Comparison of ENCODE assay signal across 8 mouse cellular contexts in the genomic region with DNA sequence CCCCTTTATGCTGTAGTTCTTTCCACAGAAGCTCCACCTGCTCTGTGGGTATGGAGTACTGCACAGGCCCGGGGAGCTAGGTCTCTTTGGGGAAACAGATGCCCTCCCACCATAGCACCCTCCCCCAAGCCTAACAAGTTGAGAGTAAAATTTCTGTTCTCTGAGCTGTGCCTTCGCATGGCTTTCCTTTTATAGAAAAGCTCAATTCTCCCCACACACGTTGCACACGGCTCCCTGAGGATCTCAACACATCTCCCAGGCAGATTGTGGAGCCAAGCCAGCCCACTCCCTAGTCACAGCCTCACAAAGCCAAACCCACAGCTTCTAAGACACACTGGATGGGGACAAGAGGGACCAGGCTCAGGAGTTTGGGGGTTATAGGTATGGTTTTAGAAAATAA. TPM values are rescaled to one million over a fixed set of nuclear protein-coding genes. Genes with fewer than 3 reads are reported as not detected.
DNase-seq lines count a peak whose midpoint lies in the region; ATAC-seq lines count a peak whose summit lies in the region.
"Had no signal": no experiment of that assay in that cellular context is flagged by ENCODE, and none has a peak within 500 bp of the region (broad histone marks: within the 10 kb centered on the region; RNA-seq: fewer than 3 reads in every experiment).

No protein-coding gene starts in this region.

- H3K27ac ChIP-seq in embryonic facial prominence, embryonic 12.5 days, result no peak overlapping the region
- H3K27ac ChIP-seq in forebrain, embryonic 14.5 days (ENCODE audit: low read depth, low read length), result peak overlapping the region; percentile 97; the same call in 1 of the 2 replicates
- peak overlapping the region; percentile 39 for H3K27ac ChIP-seq in neural tube, embryonic 14.5 days (ENCODE audit: low read depth, low read length)

- H3K9ac ChIP-seq in embryonic facial prominence, embryonic 12.5 days, result peak overlapping the region; percentile 89; the same call in 1 of the 2 replicates
- H3K9ac ChIP-seq in forebrain, embryonic 14.5 days (ENCODE audit: low read length), result peak overlapping the region; percentile 96
- H3K9ac ChIP-seq in neural tube, embryonic 14.5 days (replicated peaks; ENCODE audit: low read depth, low read length), result peak overlapping the region; percentile 97; the same call in 1 of the 2 replicates

- H3K4me3 ChIP-seq in embryonic facial prominence, embryonic 12.5 days, result peak overlapping the region; percentile 7; the same call in 1 of the 2 replicates
- H3K4me3 ChIP-seq in forebrain, embryonic 14.5 days (ENCODE audit: low read depth, low read length), result peak overlapping the region; percentile 93
- H3K4me3 ChIP-seq in neural tube, embryonic 14.5 days (ENCODE audit: low read depth, low read length), result peak overlapping the region; percentile 87; the same call in 1 of the 2 replicates

- ATAC-seq in embryonic facial prominence, embryonic 12.5 days (ENCODE audit: insufficient number of reproducible peaks, insufficient read depth, low FRiP score, low TSS enrichment), result no peak
- ATAC-seq in forebrain, embryonic 14.5 days, result no peak
- ATAC-seq in neural tube, embryonic 14.5 days (ENCODE audit: low read depth), result no peak
- ATAC-seq in CD4-positive, CD25-positive, alpha-beta regulatory T cell, adult 4 months, result no peak

- peaks cover 58% of the 10 kb centered on the region for H3K36me3 ChIP-seq in embryonic facial prominence, embryonic 12.5 days
- peaks cover 55% of the 10 kb centered on the region for H3K36me3 ChIP-seq in forebrain, embryonic 14.5 days (ENCODE audit: control insufficient read depth, insufficient read depth, low read length)
- H3K36me3 ChIP-seq in neural tube, embryonic 14.5 days (ENCODE audit: control insufficient read depth, insufficient read depth, low read length), result peaks cover 20% of the 10 kb centered on the region

- peaks cover 28% of the 10 kb centered on the region for H3K4me1 ChIP-seq in embryonic facial prominence, embryonic 12.5 days
- peaks cover 25% of the 10 kb centered on the region for H3K4me1 ChIP-seq in forebrain, embryonic 14.5 days (ENCODE audit: control insufficient read depth, insufficient read depth, low read length)
- H3K4me1 ChIP-seq in neural tube, embryonic 14.5 days (ENCODE audit: control insufficient read depth, insufficient read depth, low read length), result peaks cover 31% of the 10 kb centered on the region

- DNase-seq in forebrain, embryonic 14.5 days (ENCODE audit: low spot score), result peak; percentile 46
- DNase-seq in layer of hippocampus, postnatal 10 days (ENCODE audit: low spot score in 2 of 2), result peak; percentile 77 to 78
- no peak for DNase-seq in thymus, postnatal 10 days (ENCODE audit: low spot score in 2 of 2)
- no peak for DNase-seq in lung, postnatal 14 days
- DNase-seq: lung, adult 18-20 months had no signal

- no peaks in the 10 kb centered on the region for H3K9me3 ChIP-seq in embryonic facial prominence, embryonic 12.5 days
- no peaks in the 10 kb centered on the region for H3K9me3 ChIP-seq in forebrain, embryonic 14.5 days (replicated peaks; ENCODE audit: control insufficient read depth, low read length)
- H3K9me3 ChIP-seq in neural tube, embryonic 14.5 days (ENCODE audit: control insufficient read depth, low read length), result no peaks in the 10 kb centered on the region

- WGBS in embryonic facial prominence, embryonic 12.5 days, result 65% methylated on average over 4 of the region's 4 CpGs
- WGBS in forebrain, embryonic 14.5 days, result 48% methylated on average over 4 of the region's 4 CpGs
- 48% methylated on average over 4 of the region's 4 CpGs for WGBS in neural tube, embryonic 14.5 days

- H3K4me2 ChIP-seq in embryonic facial prominence, embryonic 12.5 days (replicated peaks), result peak overlapping the region; percentile 58
- peak overlapping the region; percentile 74 for H3K4me2 ChIP-seq in forebrain, embryonic 14.5 days (ENCODE audit: low read length)
- H3K4me2 ChIP-seq in neural tube, embryonic 14.5 days (ENCODE audit: low read depth, low read length), result peak overlapping the region; percentile 65

- no peaks in the 10 kb centered on the region for H3K27me3 ChIP-seq in embryonic facial prominence, embryonic 12.5 days
- H3K27me3 ChIP-seq in forebrain, embryonic 14.5 days (replicated peaks; ENCODE audit: control insufficient read depth, insufficient read depth, low read length), result no peaks in the 10 kb centered on the region
- H3K27me3 ChIP-seq in neural tube, embryonic 14.5 days (ENCODE audit: control insufficient read depth, insufficient read depth, low read length), result no peaks in the 10 kb centered on the region

RNA-seq across cellular contexts. Expression of gene Ctxn1, which starts 2.2 kb away (rescaled TPM):
- 120 and 141 TPM in 2 replicates for polyA plus RNA-seq in embryonic facial prominence, embryonic 12.5 days (2016; fragmentation: Nextera tagmentation; extraction: Ambion mirVana)
- 236 and 302 TPM in 2 replicates for polyA plus RNA-seq in forebrain, embryonic 14.5 days (2014; fragmentation: Nextera tagmentation; extraction: Ambion mirVana)
- total RNA-seq in layer of hippocampus, postnatal 10 days (2021), result 100 to 1,000 TPM; 450 to 459 TPM
- polyA plus RNA-seq in neural tube, embryonic 14.5 days (2014; fragmentation: Nextera tagmentation; extraction: Ambion mirVana), result 203 and 212 TPM in 2 replicates
- polyA plus RNA-seq in CD4-positive, CD25-positive, alpha-beta regulatory T cell, adult 4 months (2017; shearing (Covaris generic)), result not detected

RNA-seq across cellular contexts. Expression of gene Snapc2, which starts 4.0 kb away (rescaled TPM):
- polyA plus RNA-seq in embryonic facial prominence, embryonic 12.5 days (2016; fragmentation: Nextera tagmentation; extraction: Ambion mirVana), result 71.3 and 71.7 TPM in 2 replicates
- polyA plus RNA-seq in forebrain, embryonic 14.5 days (2014; fragmentation: Nextera tagmentation; extraction: Ambion mirVana), result 59.9 and 81.8 TPM in 2 replicates
- total RNA-seq in layer of hippocampus, postnatal 10 days (2021), result 10 to 100 TPM; 27.1 to 31.2 TPM
- polyA plus RNA-seq in neural tube, embryonic 14.5 days (2014; fragmentation: Nextera tagmentation; extraction: Ambion mirVana), result 57.9 and 69.0 TPM in 2 replicates
- polyA plus RNA-seq in CD4-positive, CD25-positive, alpha-beta regulatory T cell, adult 4 months (2017; shearing (Covaris generic)), result 10 to 100 TPM; 12.8 TPM

RNA-seq across cellular contexts. Expression of gene Tgfbr3l, which starts 8.9 kb away (rescaled TPM):
- polyA plus RNA-seq in embryonic facial prominence, embryonic 12.5 days (2016; fragmentation: Nextera tagmentation; extraction: Ambion mirVana), result 5.8 and 6.5 TPM in 2 replicates
- polyA plus RNA-seq in forebrain, embryonic 14.5 days (2014; fragmentation: Nextera tagmentation; extraction: Ambion mirVana), result 2.1 and 2.8 TPM in 2 replicates
- 1 to 10 TPM; 8.3 to 9.8 TPM for total RNA-seq in layer of hippocampus, postnatal 10 days (2021)
- 4.2 and 6.5 TPM in 2 replicates for polyA plus RNA-seq in neural tube, embryonic 14.5 days (2014; fragmentation: Nextera tagmentation; extraction: Ambion mirVana)
- polyA plus RNA-seq in CD4-positive, CD25-positive, alpha-beta regulatory T cell, adult 4 months (2017; shearing (Covaris generic)), result 1 to 10 TPM; 7.2 to 9.6 TPM

RNA-seq across cellular contexts. Expression of gene Gm49320, which starts 18.2 kb away (rescaled TPM):
- polyA plus RNA-seq in embryonic facial prominence, embryonic 12.5 days (2016; fragmentation: Nextera tagmentation; extraction: Ambion mirVana), result 1.1 and 2.0 TPM in 2 replicates
- polyA plus RNA-seq in forebrain, embryonic 14.5 days (2014; fragmentation: Nextera tagmentation; extraction: Ambion mirVana), result 0.51 TPM in 1 of 2 replicates, not detected in the other
- under 1 TPM in 1 of 2 experiments, not detected in 1; 0.73 TPM for total RNA-seq in layer of hippocampus, postnatal 10 days (2021)
- 0.89 and 1.3 TPM in 2 replicates for polyA plus RNA-seq in neural tube, embryonic 14.5 days (2014; fragmentation: Nextera tagmentation; extraction: Ambion mirVana)
- under 1 TPM in 1 of 2 experiments, not detected in 1; 0.46 TPM for polyA plus RNA-seq in CD4-positive, CD25-positive, alpha-beta regulatory T cell, adult 4 months (2017; shearing (Covaris generic))

RNA-seq across cellular contexts. Expression of gene Map2k7, which starts 18.4 kb away (rescaled TPM):
- polyA plus RNA-seq in embryonic facial prominence, embryonic 12.5 days (2016; fragmentation: Nextera tagmentation; extraction: Ambion mirVana), result 36.1 and 40.1 TPM in 2 replicates
- polyA plus RNA-seq in forebrain, embryonic 14.5 days (2014; fragmentation: Nextera tagmentation; extraction: Ambion mirVana), result 20.3 and 22.7 TPM in 2 replicates
- 10 to 100 TPM; 66.4 to 69.8 TPM for total RNA-seq in layer of hippocampus, postnatal 10 days (2021)
- polyA plus RNA-seq in neural tube, embryonic 14.5 days (2014; fragmentation: Nextera tagmentation; extraction: Ambion mirVana), result 17.4 and 22.1 TPM in 2 replicates
- 10 to 100 TPM; 23.2 to 31.7 TPM for polyA plus RNA-seq in CD4-positive, CD25-positive, alpha-beta regulatory T cell, adult 4 months (2017; shearing (Covaris generic))

Comparison
In these comparisons a context has a peak if more than half of its experiments do, and no peak if none do; other contexts are left out.
1. H3K4me3 ChIP-seq: peak in every context shown above with its lines; median percentile 93 in forebrain, embryonic 14.5 days; 87 in neural tube, embryonic 14.5 days; 7 in embryonic facial prominence, embryonic 12.5 days.
2. DNase-seq: peak in forebrain, embryonic 14.5 days (single experiment) and layer of hippocampus, postnatal 10 days (2 of 2); none in thymus, postnatal 10 days (0 of 2) and lung, postnatal 14 days (single experiment).
3. RNA of gene Ctxn1, which starts 2.2 kb away (polyA plus RNA-seq): 236 to 302 TPM in forebrain, embryonic 14.5 days, 203 to 212 TPM in neural tube, embryonic 14.5 days and 120 to 141 TPM in embryonic facial prominence, embryonic 12.5 days; not detected in CD4-positive, CD25-positive, alpha-beta regulatory T cell, adult 4 months; every median in the first group is over 100 times any median in the second.
4. Peak in every context shown above with its lines, with median percentiles within 50 percentile points of each other: H3K4me2 ChIP-seq and H3K9ac ChIP-seq.